Mouse (Mus musculus) embryo, embryonic 10.5 days (tissue): ENCODE data around the gene Ace.
"Not testable (repeated sequence)": the region's sequence is repeated elsewhere in the genome, so short reads cannot be mapped to it uniquely, and the experiment has no call there.

Experiments used
- DNase-seq: peaks from one replicate; pipeline ENCODE4 v3.0.0-alpha.2; 2015; ENCODE audit warnings: low spot score

The Ace gene

DNA sequence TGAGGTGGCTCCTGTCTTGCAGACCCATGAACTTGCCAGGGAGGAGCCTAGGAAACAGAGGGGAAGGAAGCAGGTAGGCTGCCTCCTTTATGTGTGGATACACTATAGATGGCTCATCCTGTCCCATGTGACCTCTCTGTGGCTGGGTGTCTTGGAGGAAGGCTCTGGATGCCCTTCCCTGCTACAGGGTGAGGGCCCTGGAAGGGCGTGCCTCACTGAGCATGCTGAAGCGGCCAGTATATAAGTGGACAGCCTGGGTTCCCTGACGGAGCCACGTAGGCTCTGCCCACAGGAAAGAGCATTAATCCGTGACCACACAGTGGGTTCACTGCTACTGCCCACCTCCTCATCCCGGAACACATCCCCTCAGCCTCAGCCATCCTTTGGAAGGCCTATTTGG is 21.7 kb downstream of the Ace start:
- no peak for DNase-seq

- no peak for DNase-seq
Observed at GRCm38 (mm10) chr11:105990231-105990630, 22.5 kb downstream of the Ace start.

GRCm38 (mm10) chr11:105994375-105994774 is 26.6 kb downstream of the Ace start, which contains the start of gene Ace3:
TSS of gene Ace3 (plus strand) at chr11:105994675.
- no peak for DNase-seq

GRCm38 (mm10) chr11:106000062-106000461 is 32.3 kb downstream of the Ace start:
- DNase-seq, result no peak

DNA sequence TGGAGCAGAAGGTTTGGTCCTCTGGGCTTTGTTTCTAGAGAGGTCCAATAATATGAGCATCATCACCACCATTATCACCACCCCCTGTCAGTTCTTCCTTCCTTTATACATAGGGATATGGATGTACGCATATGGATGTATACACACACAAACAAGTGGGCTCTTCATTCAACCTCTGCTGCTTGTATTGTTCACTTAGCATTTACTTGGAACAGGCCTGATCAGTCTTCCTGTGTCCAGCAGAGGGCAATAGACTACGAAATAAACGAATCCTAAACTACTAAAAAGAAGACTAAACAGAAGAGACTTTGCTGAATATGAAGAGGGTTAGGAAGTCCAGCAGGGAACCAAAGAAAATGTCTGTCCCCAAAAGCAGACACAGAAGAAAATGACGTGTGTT is 34.0 kb downstream of the Ace start:
- peak; percentile 29 for DNase-seq

GRCm38 (mm10) chr11:106004576-106004975 is 36.8 kb downstream of the Ace start:
- DNase-seq, result no peak

GRCm38 (mm10) chr11:106005970-106006369 is 38.2 kb downstream of the Ace start:
- no peak for DNase-seq

DNA sequence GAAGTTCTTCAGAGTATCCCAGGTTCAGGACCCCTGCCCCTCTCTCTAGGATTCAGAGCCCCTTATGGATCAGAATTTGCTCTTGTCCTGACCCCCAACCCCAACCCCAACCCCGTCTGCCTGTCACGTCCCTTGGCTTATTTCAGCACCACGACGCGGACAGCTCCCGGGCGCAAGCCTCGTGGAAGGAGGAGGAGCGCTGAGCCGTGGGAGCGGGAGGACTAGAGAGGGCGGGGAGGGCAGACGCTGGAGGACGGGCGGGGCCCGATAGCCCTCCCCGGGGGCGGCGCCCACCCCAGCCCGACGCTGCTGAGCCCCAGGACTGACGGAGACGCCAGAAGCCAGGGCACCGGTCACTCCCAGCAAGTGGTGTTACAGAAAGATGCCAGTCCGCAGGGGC is 40.1 kb downstream of the Ace start, which contains the start of gene Kcnh6:
Gene Kcnh6, plus strand, starts transcription at position 304 of the 400 bp plus-strand sequence.
- DNase-seq, result peak; percentile 82

DNA sequence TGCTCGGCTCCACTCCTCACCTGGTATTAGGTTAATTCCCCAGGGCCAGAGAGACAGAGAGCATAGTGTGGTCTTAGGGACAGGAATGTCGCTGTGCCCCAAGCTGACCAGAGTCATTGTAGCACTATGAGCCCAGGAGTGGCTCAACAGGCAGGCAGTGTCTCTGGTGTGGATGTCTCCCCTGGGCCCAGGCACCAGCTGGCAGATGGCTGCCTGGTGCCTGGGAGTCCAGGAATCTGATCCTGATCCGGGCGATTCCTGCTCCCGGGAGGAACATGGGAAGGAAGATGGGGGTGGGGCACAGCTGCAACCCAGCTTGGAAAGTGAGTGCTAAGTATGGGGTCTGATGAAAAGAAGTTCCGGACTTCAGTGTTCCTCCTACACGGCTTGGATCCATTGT is 45.0 kb downstream of the Ace start:
- no peak for DNase-seq

DNA sequence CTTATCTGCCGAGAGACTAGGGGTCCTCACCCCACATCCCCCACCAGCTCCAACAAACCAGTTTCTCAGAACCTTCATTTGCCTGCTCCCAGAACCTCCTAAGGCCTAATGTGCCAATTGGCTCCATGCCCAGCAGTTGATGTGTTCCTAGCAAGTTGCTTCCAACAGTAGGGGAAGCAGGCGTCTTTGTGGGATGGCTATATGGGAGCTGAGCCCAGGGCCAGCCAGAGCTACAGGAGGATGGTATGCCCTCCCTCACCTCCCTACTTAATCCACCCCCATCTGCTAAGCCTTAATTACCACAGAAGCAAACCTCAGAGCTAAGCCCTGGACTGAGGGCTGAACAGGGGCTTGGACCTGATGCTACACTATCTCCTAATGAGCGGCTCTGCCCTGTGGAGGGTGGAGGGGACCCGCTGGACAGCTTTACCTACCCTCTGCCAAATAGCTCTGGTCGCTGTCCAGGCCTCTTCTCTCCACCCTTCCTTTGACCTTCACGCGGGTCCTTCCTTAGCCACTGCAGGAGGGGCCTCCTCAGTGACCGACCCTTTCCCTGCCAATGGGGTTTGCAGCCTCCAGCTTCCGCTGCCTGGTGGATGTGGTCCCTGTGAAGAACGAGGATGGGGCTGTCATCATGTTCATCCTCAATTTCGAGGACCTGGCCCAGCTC is 45.9 kb downstream of the Ace start:
- no peak for DNase-seq

GRCm38 (mm10) chr11:106016440-106016839 is 48.7 kb downstream of the Ace start:
- DNase-seq, result no peak

- peak; percentile 68 for DNase-seq
Observed at GRCm38 (mm10) chr11:106020051-106020763, 52.5 kb downstream of the Ace start.

DNA sequence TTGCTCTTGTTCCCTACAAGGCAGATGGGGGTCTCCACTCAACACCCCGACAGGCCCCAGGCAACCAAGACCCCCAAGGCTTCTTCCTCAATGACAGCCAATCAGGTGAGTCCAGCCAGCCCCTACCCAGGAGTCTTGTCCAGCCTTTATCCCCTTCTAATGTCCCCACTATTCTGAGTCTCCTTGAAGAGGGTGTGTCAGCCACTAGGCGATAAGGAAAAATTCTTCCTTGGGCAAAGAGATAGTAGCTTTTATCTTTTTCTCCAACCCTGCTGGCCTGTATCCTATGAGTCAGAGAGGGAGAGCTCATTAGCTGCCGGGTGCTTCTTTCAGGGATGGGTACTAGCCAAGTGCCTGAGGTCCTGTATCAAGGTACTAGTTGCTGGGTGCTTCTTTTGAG is 58.0 kb downstream of the Ace start:
- no peak for DNase-seq

GRCm38 (mm10) chr11:106026465-106027151 is 58.9 kb downstream of the Ace start:
- DNase-seq, result peak; percentile 53

DNA sequence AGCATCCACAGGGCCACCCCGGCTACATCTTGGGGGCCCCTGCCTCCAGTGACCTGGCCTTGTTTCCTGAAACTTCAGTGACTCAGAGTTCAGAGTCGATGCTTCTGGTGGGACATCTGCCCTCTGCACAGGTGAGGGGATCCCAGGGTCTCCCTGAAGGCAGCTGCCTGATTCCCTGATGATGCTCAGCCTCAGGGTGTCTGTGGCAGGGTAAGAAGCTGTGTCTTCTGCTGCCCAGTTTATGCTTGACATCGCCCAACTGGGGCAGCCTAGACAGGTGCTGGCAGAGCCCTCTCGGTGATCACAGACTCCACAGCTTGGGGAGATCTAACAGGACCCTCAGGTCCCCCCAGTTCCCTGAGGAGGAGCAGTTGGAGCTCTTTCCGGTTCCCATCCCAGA is 59.9 kb downstream of the Ace start:
- DNase-seq, result no peak

DNA sequence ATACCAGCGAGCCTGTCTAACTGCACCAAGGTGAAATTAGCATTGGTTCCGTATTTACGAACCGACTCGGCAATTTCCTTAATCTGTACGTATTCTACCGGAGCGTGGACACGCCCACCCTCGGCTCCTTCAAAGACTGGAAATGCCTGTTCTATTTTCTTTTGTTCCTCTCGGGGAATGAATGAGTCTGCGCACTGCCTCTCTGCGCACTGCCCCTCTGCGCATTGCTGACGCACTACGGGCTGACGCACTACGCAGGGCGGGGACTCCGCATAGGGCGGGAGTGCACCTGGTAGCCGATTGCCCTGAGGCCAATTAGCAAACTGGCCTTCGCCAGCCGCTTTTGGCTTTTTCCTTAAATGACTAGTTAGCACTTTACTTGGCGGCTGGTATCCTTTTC is 64.3 kb downstream of the Ace start:
- not testable (repeated sequence) for DNase-seq

DNA sequence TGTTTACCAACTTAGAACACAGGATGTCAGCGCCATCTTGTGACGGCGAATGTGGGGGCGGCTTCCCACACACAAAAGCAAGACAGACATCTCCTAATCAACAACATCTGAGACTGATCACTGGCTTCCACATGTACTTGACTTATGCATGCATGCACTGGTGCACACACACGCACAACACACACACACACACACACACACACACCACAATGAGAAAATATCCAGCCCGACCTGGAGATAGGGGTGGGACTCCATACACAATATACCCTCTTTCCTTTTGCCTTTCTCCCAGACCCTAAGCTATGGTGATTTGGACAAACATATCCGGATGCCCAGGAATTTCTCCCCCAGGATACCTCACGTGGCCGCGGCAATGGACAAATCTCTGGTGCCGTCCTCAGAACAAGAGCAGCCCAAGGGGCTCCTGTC is 65.8 kb downstream of the Ace start:
- DNase-seq, result peak; percentile 64

DNA sequence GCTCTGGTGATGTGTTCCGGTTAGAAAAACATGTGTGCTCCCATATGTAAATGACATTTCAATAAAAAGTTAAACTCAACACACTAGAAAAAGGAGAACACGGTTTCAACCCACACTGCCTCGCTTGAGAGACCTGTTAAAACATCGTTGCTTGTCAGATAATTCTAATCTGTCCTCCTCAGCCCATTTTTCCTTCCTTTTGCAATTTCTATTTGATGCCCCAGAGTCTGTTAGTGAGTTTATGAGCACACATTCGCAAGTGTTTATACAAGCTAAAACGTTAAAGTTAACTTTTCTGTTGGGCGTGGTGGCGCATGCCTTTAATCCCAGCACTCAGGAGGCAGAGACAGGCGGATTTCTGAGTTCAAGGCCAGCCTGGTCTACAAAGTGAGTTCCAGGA is 67.2 kb downstream of the Ace start:
- DNase-seq, result no peak

GRCm38 (mm10) chr11:106036548-106037417 is 69.0 kb downstream of the Ace start, which contains the start of gene Dcaf7:
TSS of gene Dcaf7 (plus strand) at chr11:106036872.
- DNase-seq, result peak; percentile 100

- DNase-seq, result peak; percentile 79
Observed at GRCm38 (mm10) chr11:106037418-106037751, 69.6 kb downstream of the Ace start.
